ENCODE assay signal across 19 mouse cellular contexts in the genomic region with DNA sequence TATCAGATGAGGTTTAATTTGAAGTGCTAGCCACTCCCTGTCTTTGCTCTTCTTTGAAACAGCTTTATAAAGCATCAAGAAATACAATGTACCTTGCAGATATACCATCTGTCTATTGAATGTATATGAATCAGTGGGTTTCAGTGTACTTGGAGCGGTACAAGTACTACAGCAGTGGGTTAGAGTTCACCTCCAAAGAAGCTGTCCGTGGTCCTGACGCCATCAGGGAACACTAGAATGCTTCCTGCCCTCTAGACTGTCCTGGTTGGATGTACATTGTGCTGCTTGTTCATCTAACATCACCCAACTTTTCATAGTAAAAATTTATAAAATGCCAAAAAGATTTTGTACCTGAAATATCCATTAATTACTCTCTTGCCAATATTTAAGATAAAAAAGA. TPM values are rescaled to one million over a fixed set of nuclear protein-coding genes. Genes with fewer than 3 reads are reported as not detected.
DNase-seq lines count a peak whose midpoint lies in the region; ATAC-seq and TF ChIP-seq lines count a peak whose summit lies in the region.
"Had no signal": no experiment of that assay in that cellular context is flagged by ENCODE, and none has a peak within 500 bp of the region (broad histone marks: within the 10 kb centered on the region; RNA-seq: fewer than 3 reads in every experiment).

No protein-coding gene starts in this region.

- no peaks in the 10 kb centered on the region for H3K36me3 ChIP-seq in hindbrain, embryonic 11.5 days (ENCODE audit: control insufficient read depth, insufficient read depth, low read length)
- no peaks in the 10 kb centered on the region for H3K36me3 ChIP-seq in hindbrain, embryonic 16.5 days (ENCODE audit: control insufficient read depth, insufficient read depth, low read length)
- H3K36me3 ChIP-seq in MEL (ENCODE audit: control insufficient read depth in 1 of 2, insufficient read depth in 2 of 2, low read length in 2 of 2), result peaks cover 0 to 6% of the 10 kb centered on the region in 2 experiments; a peak in 2 of 4 replicates
- H3K36me3 ChIP-seq: limb, embryonic 13.5 days had no signal

- no peaks in the 10 kb centered on the region for H3K27me3 ChIP-seq in hindbrain, embryonic 11.5 days (ENCODE audit: control insufficient read depth, insufficient read depth, low read length)
- H3K27me3 ChIP-seq in hindbrain, embryonic 16.5 days (replicated peaks; ENCODE audit: control insufficient read depth, insufficient read depth, low read length), result no peaks in the 10 kb centered on the region
- no peaks in the 10 kb centered on the region for H3K27me3 ChIP-seq in MEL (ENCODE audit: control insufficient read depth in 1 of 2, insufficient read depth in 2 of 2, low read length in 2 of 2)
- H3K27me3 ChIP-seq: limb, embryonic 13.5 days had no signal

- no peak overlapping the region for H3K9ac ChIP-seq in hindbrain, embryonic 11.5 days (ENCODE audit: low read depth, low read length)
- no peak overlapping the region for H3K9ac ChIP-seq in hindbrain, embryonic 16.5 days (ENCODE audit: low read depth, low read length)
- H3K9ac ChIP-seq in MEL (ENCODE audit: control insufficient read depth, low read depth, low read length, poor library complexity, severe bottlenecking), result no peak overlapping the region
- H3K9ac ChIP-seq: limb, embryonic 13.5 days had no signal

- no peak for TF ChIP-seq EP300 in MEL (IDR thresholded peaks at IDR 0.05; ENCODE audit: low read depth in 1 of 2, low read length in 2 of 2)

- H3K4me1 ChIP-seq in hindbrain, embryonic 11.5 days (replicated peaks; ENCODE audit: control insufficient read depth, insufficient read depth, low read length), result no peaks in the 10 kb centered on the region
- no peaks in the 10 kb centered on the region for H3K4me1 ChIP-seq in hindbrain, embryonic 16.5 days (ENCODE audit: control insufficient read depth, insufficient read depth, low read depth, low read length)
- peaks cover 4 to 5% of the 10 kb centered on the region in 2 experiments; a peak in 3 of 4 replicates for H3K4me1 ChIP-seq in MEL (ENCODE audit: control insufficient read depth in 1 of 2, insufficient read depth in 2 of 2, low read length in 2 of 2)
- H3K4me1 ChIP-seq: limb, embryonic 13.5 days had no signal

- TF ChIP-seq RAD21 in MEL (IDR thresholded peaks at IDR 0.05; ENCODE audit: low read depth, low read length), result no peak

- no peak overlapping the region for H3K27ac ChIP-seq in hindbrain, embryonic 11.5 days (ENCODE audit: low read depth, low read length)
- H3K27ac ChIP-seq in hindbrain, embryonic 16.5 days (ENCODE audit: low read depth, low read length), result no peak overlapping the region
- no peak overlapping the region for H3K27ac ChIP-seq in MEL (ENCODE audit: control insufficient read depth, low read depth, low read length)
- H3K27ac ChIP-seq: limb, embryonic 13.5 days had no signal

- H3K4me3 ChIP-seq in hindbrain, embryonic 11.5 days (ENCODE audit: low read depth, low read length), result no peak overlapping the region
- no peak overlapping the region for H3K4me3 ChIP-seq in hindbrain, embryonic 16.5 days (ENCODE audit: low read length)
- no peak overlapping the region for H3K4me3 ChIP-seq in MEL (ENCODE audit: control insufficient read depth in 1 of 2, insufficient read depth in 1 of 2, low read depth in 2 of 2, low read length in 2 of 2)
- H3K4me3 ChIP-seq: limb, embryonic 13.5 days had no signal

- no peak overlapping the region for H3K4me2 ChIP-seq in hindbrain, embryonic 11.5 days (replicated peaks; ENCODE audit: low read depth, low read length)
- H3K4me2 ChIP-seq in hindbrain, embryonic 16.5 days (ENCODE audit: low read length), result no peak overlapping the region
- H3K4me2 ChIP-seq: limb, embryonic 13.5 days had no signal

- DNase-seq in hindbrain, embryonic 11.5 days (ENCODE audit: low spot score), result peak; percentile 46
- DNase-seq in 3T3-L1 (ENCODE audit: low read depth, low spot score) (peak; percentile 15), MEL (ENCODE audit: low read depth, low spot score) (peak; percentile 61)
- peak; percentile 38 for DNase-seq in forelimb bud, embryonic 11.5 days (ENCODE audit: low read depth, low spot score)
- no peak for DNase-seq in spleen, postnatal 10 days (ENCODE audit: low spot score in 2 of 2)
- no peak for DNase-seq in yolk sac, embryonic 10.5 days (ENCODE audit: low spot score)
- DNase-seq in gastrocnemius, adult 8-10 months (ENCODE audit: low spot score in 2 of 2), result no peak
- DNase-seq: cerebellum, postnatal 36 days; heart, adult 18-20 months; lung, adult 18-20 months; right cerebral cortex, postnatal 14 days; thymus, adult 18-20 months had no signal

- no peaks in the 10 kb centered on the region for H3K9me3 ChIP-seq in hindbrain, embryonic 11.5 days (ENCODE audit: control insufficient read depth, low read length)
- H3K9me3 ChIP-seq in hindbrain, embryonic 16.5 days (ENCODE audit: control insufficient read depth, low read length), result no peaks in the 10 kb centered on the region
- H3K9me3 ChIP-seq in MEL (replicated peaks; ENCODE audit: insufficient read depth, low read length), result no peaks in the 10 kb centered on the region
- H3K9me3 ChIP-seq: limb, embryonic 13.5 days had no signal

- WGBS in hindbrain, embryonic 11.5 days, result 28% methylated on average over 3 of the region's 3 CpGs
- WGBS in hindbrain, embryonic 16.5 days, result 38% methylated on average over 3 of the region's 3 CpGs

- no peak for TF ChIP-seq POLR2A in MEL (IDR thresholded peaks at IDR 0.05; ENCODE audit: control insufficient read depth in 1 of 2, insufficient read depth in 1 of 2, low read depth in 1 of 2, low read length in 2 of 2, poor library complexity in 1 of 2)

- TF ChIP-seq CTCF in MEL (IDR thresholded peaks at IDR 0.05 in 2 of 3, conservative IDR thresholded peaks at IDR 0.05 in 1 of 3; ENCODE audit: control insufficient read depth in 1 of 3, insufficient read depth in 1 of 3, low read depth in 2 of 3, low read length in 3 of 3, poor library complexity in 1 of 3, severe bottlenecking in 1 of 3), result no peak

- H3K79me2 ChIP-seq in MEL (ENCODE audit: control insufficient read depth, insufficient read depth, low read length, poor library complexity), result no peaks in the 10 kb centered on the region

- ATAC-seq in hindbrain, embryonic 11.5 days (ENCODE audit: low FRiP score), result no peak
- no peak for ATAC-seq in hindbrain, embryonic 16.5 days
- ATAC-seq: CD4-positive, CD25-positive, alpha-beta regulatory T cell, adult 4 months; Patski had no signal

TF ChIP-seq in MEL, 35 proteins besides CTCF, POLR2A, EP300 and RAD21:
- TF ChIP-seq BHLHE40 (IDR thresholded peaks at IDR 0.05; ENCODE audit: borderline replicate concordance, low read depth, low read length) (no peak), USF2 (IDR thresholded peaks at IDR 0.05; ENCODE audit: borderline replicate concordance in 1 of 2, insufficient read depth in 1 of 2, low read depth in 1 of 2, low read length in 2 of 2) (no peak), MEF2A (IDR thresholded peaks at IDR 0.05; ENCODE audit: extremely low read depth, insufficient replicate concordance, low read depth, low read length, poor library complexity, severe bottlenecking) (no peak)

RNA-seq across cellular contexts. Expression of a gene that starts 17.2 kb away (rescaled TPM):
- polyA plus RNA-seq in hindbrain, embryonic 11.5 days (2014; fragmentation: Nextera tagmentation; extraction: Ambion mirVana), result not detected in 2 replicates
- not detected in 2 replicates for polyA plus RNA-seq in hindbrain, embryonic 16.5 days (2015; fragmentation: Nextera tagmentation; extraction: Ambion mirVana)
- total RNA-seq in MEL (2012; rRNA removed), result not detected in 2 replicates
- polyA plus RNA-seq in MEL (2012; ENCODE audit: insufficient read depth in 1 of 2, insufficient read length in 2 of 2, low read depth in 1 of 2, low replicate concordance in 2 of 2, missing spikeins in 1 of 2), result not detected
- not detected for total RNA-seq in gastrocnemius, adult 8-10 months (2022)
- total RNA-seq: adrenal gland, adult 18-20 months; heart, adult 18-20 months had no signal
- polyA plus RNA-seq: CD4-positive, CD25-positive, alpha-beta regulatory T cell, adult 4 months; heart, embryonic 16.5 days; large intestine, adult 2 months; limb, embryonic 13.5 days; Patski had no signal

Comparison
In these comparisons a context has a peak if more than half of its experiments do, and no peak if none do; other contexts are left out.
1. DNase-seq: peak in hindbrain, embryonic 11.5 days (single experiment), 3T3-L1 (single experiment), MEL (single experiment) and forelimb bud, embryonic 11.5 days (single experiment); none in spleen, postnatal 10 days (0 of 2), yolk sac, embryonic 10.5 days (single experiment) and gastrocnemius, adult 8-10 months (0 of 2).